Mouse (Mus musculus): Measurements from ENCODE around the gene 1700067P10Rik.

- TF ChIP-seq GATA2 (IDR thresholded peaks at IDR 0.05; ENCODE audit: borderline replicate concordance, low read depth, low read length) (no peak), CTCF (IDR thresholded peaks at IDR 0.05; ENCODE audit: low read depth, low read length) (no peak), TAL1 (conservative IDR thresholded peaks at IDR 0.05; ENCODE audit: low read depth, low read length) (no peak), GATA1 (IDR thresholded peaks at IDR 0.05; ENCODE audit: borderline replicate concordance, low read length) (no peak)
Observed at GRCm38 (mm10) chr17:48089446-48089845, 327 bp downstream of the 1700067P10Rik start.
